Mouse (Mus musculus): ENCODE measurements around the gene Psmb8. TPM values are rescaled to one million over a fixed set of nuclear protein-coding genes. Genes with fewer than 3 reads are reported as not detected.
"Not testable (repeated sequence)": the region's sequence is repeated elsewhere in the genome, so short reads cannot be mapped to it uniquely, and the experiment has no call there.

Gene Psmb8
- polyA plus RNA-seq, 1 experiment from 2014 or later = 2.4 TPM

DNA sequence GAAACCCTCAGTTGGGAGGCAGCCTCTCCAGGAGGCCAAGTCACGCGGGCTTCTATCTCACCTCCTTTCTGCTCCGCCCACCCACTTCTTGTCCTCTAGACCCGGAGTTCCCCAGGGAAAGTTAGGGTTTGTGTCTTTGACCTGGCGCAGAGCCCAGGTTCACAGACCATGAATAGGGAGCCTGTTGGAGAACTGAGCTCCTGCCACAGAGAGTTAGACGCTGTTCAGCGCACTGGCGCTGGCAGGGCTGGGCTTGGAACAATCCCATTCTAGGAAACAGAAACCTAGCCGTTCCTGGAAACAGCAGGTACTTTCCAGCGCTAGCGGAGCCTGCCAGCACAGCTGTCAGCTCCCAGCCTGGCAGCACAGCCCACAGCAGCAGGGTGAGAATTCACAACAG is 21.2 kb downstream of the Psmb8 start:
- H3K27ac ChIP-seq = no peak overlapping the region
- no peak overlapping the region for H3K4me2 ChIP-seq (replicated peaks)
- peaks cover 20% of the 10 kb centered on the region for H3K27me3 ChIP-seq
- no peak overlapping the region for H3K9ac ChIP-seq (replicated peaks)
- 89% methylated on average over 11 of the region's 11 CpGs for WGBS
- no peaks in the 10 kb centered on the region for H3K36me3 ChIP-seq
- H3K4me3 ChIP-seq (replicated peaks) = no peak overlapping the region
- no peaks in the 10 kb centered on the region for H3K4me1 ChIP-seq (replicated peaks)
- no peaks in the 10 kb centered on the region for H3K9me3 ChIP-seq
- no peak for ATAC-seq

GRCm38 (mm10) chr17:34219096-34219495 is 21.6 kb downstream of the Psmb8 start:
- H3K27ac ChIP-seq; H3K36me3 ChIP-seq; H3K4me2 ChIP-seq (replicated peaks); H3K9me3 ChIP-seq; H3K4me3 ChIP-seq (replicated peaks); H3K9ac ChIP-seq (replicated peaks); H3K4me1 ChIP-seq (replicated peaks); ATAC-seq: not testable (repeated sequence)
- WGBS = 90% methylated on average over 9 of the region's 11 CpGs
- peaks cover 15% of the 10 kb centered on the region for H3K27me3 ChIP-seq

GRCm38 (mm10) chr17:34219801-34220200 is 22.3 kb downstream of the Psmb8 start:
- H3K4me3 ChIP-seq (replicated peaks); ATAC-seq; H3K9me3 ChIP-seq; H3K9ac ChIP-seq (replicated peaks); H3K4me1 ChIP-seq (replicated peaks); H3K36me3 ChIP-seq; H3K27ac ChIP-seq; H3K4me2 ChIP-seq (replicated peaks); H3K27me3 ChIP-seq: not testable (repeated sequence)
- 92% methylated on average over 4 of the region's 7 CpGs for WGBS

- WGBS = 91% methylated on average over 7 of the region's 16 CpGs
- not testable (repeated sequence) for H3K4me3 ChIP-seq (replicated peaks); H3K9ac ChIP-seq (replicated peaks)
These were observed 22.9 kb downstream of the Psmb8 start for GRCm38 (mm10) chr17:34220401-34220800.

GRCm38 (mm10) chr17:34224816-34225215 is 27.3 kb downstream of the Psmb8 start:
- Histone ChIP-seq H3K27me3 (no peaks in the 10 kb centered on the region), H3K4me1 (replicated peaks) (no peaks in the 10 kb centered on the region), H3K36me3 (no peaks in the 10 kb centered on the region), H3K9me3 (peaks cover 4% of the 10 kb centered on the region; the same call in 1 of the 2 replicates), H3K4me3 (replicated peaks) (no peak overlapping the region), H3K27ac (no peak overlapping the region), H3K9ac (replicated peaks) (no peak overlapping the region), H3K4me2 (replicated peaks) (no peak overlapping the region)
- ATAC-seq = no peak
- WGBS = 97% methylated on average over 3 of the region's 3 CpGs

More at GRCm38 (mm10) chr17:34220401-34220800, 22.9 kb downstream of the Psmb8 start:
- H3K36me3 ChIP-seq; ATAC-seq; H3K27ac ChIP-seq; H3K4me1 ChIP-seq (replicated peaks); H3K4me2 ChIP-seq (replicated peaks); H3K9me3 ChIP-seq; H3K27me3 ChIP-seq: not testable (repeated sequence)

DNA sequence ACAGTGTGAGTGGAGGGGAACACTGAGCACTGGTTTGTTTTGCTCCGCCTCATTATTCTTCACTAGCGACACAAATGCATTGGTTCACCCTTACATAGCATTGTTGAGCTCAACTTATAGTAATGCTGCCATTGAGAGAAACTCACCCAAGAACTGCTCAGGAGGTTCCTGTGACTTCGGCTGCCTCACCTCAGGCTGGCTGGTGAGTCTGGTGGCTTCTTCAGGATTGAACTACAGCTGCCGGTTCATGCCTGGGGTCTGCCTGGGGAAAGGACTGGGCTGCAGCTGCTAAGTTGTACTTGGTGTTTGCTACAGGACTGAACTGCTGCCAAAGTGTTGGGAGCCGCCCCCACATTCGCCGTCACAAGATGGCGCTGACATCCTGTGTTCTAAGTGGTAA is 27.9 kb downstream of the Psmb8 start:
- H3K27ac ChIP-seq = no peak overlapping the region
- no peak for ATAC-seq
- peaks cover 4% of the 10 kb centered on the region; the same call in 1 of the 2 replicates for H3K9me3 ChIP-seq
- no peaks in the 10 kb centered on the region for H3K36me3 ChIP-seq
- H3K4me1 ChIP-seq (replicated peaks) = no peaks in the 10 kb centered on the region
- no peak overlapping the region for H3K4me2 ChIP-seq (replicated peaks)
- WGBS = 95% methylated on average over 8 of the region's 8 CpGs
- no peaks in the 10 kb centered on the region for H3K27me3 ChIP-seq
- H3K9ac ChIP-seq (replicated peaks) = no peak overlapping the region
- no peak overlapping the region for H3K4me3 ChIP-seq (replicated peaks)

DNA sequence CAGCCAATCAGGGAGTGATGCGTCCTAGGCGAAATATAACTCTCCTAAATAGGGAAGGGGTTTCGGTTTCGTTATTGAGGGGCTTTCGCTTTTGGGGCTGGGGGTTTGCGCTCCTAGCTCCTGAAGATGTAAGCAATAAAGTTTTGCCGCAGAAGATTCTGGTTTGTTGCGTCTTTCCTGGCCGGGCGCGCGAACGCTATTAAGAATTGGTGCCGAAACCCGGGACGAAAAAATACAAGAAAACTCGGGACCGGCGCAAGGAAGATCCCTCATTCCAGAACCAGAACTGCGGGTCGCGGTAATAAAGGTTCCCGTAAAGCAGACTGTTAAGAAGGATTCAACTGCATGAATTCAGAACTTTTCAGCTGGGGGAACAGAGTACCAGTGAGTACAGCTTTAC is 28.4 kb downstream of the Psmb8 start:
- H3K27ac ChIP-seq; H3K36me3 ChIP-seq; H3K9ac ChIP-seq (replicated peaks); H3K4me2 ChIP-seq (replicated peaks); ATAC-seq; H3K4me3 ChIP-seq (replicated peaks); H3K4me1 ChIP-seq (replicated peaks); H3K9me3 ChIP-seq; H3K27me3 ChIP-seq: not testable (repeated sequence)
- 97% methylated on average over 16 of the region's 23 CpGs for WGBS

- H3K4me1 ChIP-seq (replicated peaks); H3K9me3 ChIP-seq; ATAC-seq; H3K36me3 ChIP-seq; H3K9ac ChIP-seq (replicated peaks); H3K27ac ChIP-seq; H3K4me2 ChIP-seq (replicated peaks); H3K27me3 ChIP-seq; H3K4me3 ChIP-seq (replicated peaks): not testable (repeated sequence)
- 95% methylated on average over 9 of the region's 9 CpGs for WGBS
These were observed 33.5 kb downstream of the Psmb8 start for GRCm38 (mm10) chr17:34230971-34231370.

- H3K4me1 ChIP-seq (replicated peaks); H3K36me3 ChIP-seq; H3K4me3 ChIP-seq (replicated peaks); H3K9me3 ChIP-seq; H3K4me2 ChIP-seq (replicated peaks); H3K27ac ChIP-seq; H3K9ac ChIP-seq (replicated peaks); H3K27me3 ChIP-seq; ATAC-seq: not testable (repeated sequence)
- WGBS = 89% methylated on average over 7 of the region's 7 CpGs
These were observed 34.5 kb downstream of the Psmb8 start for GRCm38 (mm10) chr17:34232021-34232420.

GRCm38 (mm10) chr17:34234926-34235325 is 37.4 kb downstream of the Psmb8 start:
- no peaks in the 10 kb centered on the region for H3K4me1 ChIP-seq (replicated peaks)
- no peak overlapping the region for H3K4me2 ChIP-seq (replicated peaks)
- WGBS = 44% methylated on average over 9 of the region's 9 CpGs
- ATAC-seq = peak; percentile 40; the same call in 1 of the 2 replicates
- H3K4me3 ChIP-seq (replicated peaks) = no peak overlapping the region
- no peak overlapping the region for H3K27ac ChIP-seq
- H3K9ac ChIP-seq (replicated peaks) = no peak overlapping the region
- no peaks in the 10 kb centered on the region for H3K27me3 ChIP-seq
- no peaks in the 10 kb centered on the region for H3K36me3 ChIP-seq
- H3K9me3 ChIP-seq = no peaks in the 10 kb centered on the region

DNA sequence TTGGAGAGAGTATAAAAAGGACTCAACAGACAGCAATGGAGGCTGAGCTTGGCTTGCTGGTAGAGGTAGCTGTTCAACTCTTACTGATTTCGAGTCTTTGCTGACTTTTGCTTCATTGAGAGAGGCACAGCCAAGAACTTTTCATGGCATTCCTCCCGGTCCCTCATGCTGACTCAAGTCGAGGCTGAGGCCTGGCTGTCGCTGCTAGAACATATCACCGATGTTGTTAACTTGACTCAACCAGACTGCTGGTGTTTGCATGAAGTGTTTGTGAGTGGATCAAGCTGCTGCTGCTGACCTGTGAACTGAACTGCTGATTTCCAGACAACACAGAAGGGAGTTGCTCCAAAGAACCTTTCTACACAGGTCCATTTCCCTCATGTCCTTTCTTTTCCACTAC is 39.2 kb downstream of the Psmb8 start:
- WGBS = 88% methylated on average over 5 of the region's 5 CpGs
- no peaks in the 10 kb centered on the region for H3K27me3 ChIP-seq
- no peak for ATAC-seq

DNA sequence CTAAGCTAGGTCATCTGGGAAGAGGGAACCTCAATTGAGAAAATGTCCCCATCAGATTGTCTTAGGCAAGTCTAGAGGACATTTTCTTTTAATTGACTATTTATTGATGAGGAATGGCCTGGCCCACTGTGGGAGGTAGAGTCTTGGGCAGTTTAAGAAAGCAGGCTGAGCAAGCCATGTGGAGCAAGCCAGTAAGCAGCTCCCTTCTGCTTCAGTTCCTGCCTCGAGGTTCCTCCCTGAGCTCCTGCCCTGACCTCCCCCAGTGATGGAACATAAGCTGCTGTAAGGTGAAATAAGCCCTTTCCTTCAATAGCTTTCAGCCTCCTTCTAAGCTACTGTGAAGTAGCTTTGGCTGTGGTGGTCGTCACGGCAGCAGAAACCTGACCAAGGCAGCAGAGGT is 40.2 kb downstream of the Psmb8 start:
- no peak for ATAC-seq
- H3K27me3 ChIP-seq = no peaks in the 10 kb centered on the region
- no peak overlapping the region for H3K4me2 ChIP-seq (replicated peaks)
- WGBS = 77% methylated on average over 3 of the region's 3 CpGs
- H3K9me3 ChIP-seq = no peaks in the 10 kb centered on the region
- H3K27ac ChIP-seq = no peak overlapping the region
- H3K4me1 ChIP-seq (replicated peaks) = no peaks in the 10 kb centered on the region
- H3K4me3 ChIP-seq (replicated peaks) = no peak overlapping the region
- H3K9ac ChIP-seq (replicated peaks) = no peak overlapping the region
- no peaks in the 10 kb centered on the region for H3K36me3 ChIP-seq

More for the DNA sequence above, 39.2 kb downstream of the Psmb8 start:
- Histone ChIP-seq H3K9me3 (no peaks in the 10 kb centered on the region), H3K27ac (no peak overlapping the region), H3K4me1 (replicated peaks) (no peaks in the 10 kb centered on the region), H3K9ac (replicated peaks) (no peak overlapping the region), H3K36me3 (no peaks in the 10 kb centered on the region), H3K4me3 (replicated peaks) (no peak overlapping the region), H3K4me2 (replicated peaks) (no peak overlapping the region)

- Histone ChIP-seq H3K27me3 (no peaks in the 10 kb centered on the region), H3K27ac (no peak within 1 kb of the TSS), H3K4me3 (replicated peaks) (no peak within 1 kb of the TSS), H3K4me1 (replicated peaks) (no peaks in the 10 kb centered on the region), H3K9ac (replicated peaks) (no peak within 1 kb of the TSS), H3K4me2 (replicated peaks) (no peak within 1 kb of the TSS), H3K9me3 (no peaks in the 10 kb centered on the region), H3K36me3 (no peaks in the 10 kb centered on the region)
- 66% methylated on average over 3 of the region's 3 CpGs for WGBS
- no peak for ATAC-seq
These were observed 41.2 kb downstream of the Psmb8 start, which contains the start of gene H2-Ob for GRCm38 (mm10) chr17:34238706-34239105. Gene H2-Ob (plus strand): TSS chr17:34238903.

Measured in midbrain, embryonic 13.5 days (tissue).